Mouse (Mus musculus) liver (tissue): ENCODE measurements around the gene AW011738.
A peak's percentile ranks its signal among the peaks of the same experiment; 100 is the strongest.

Experiments
- DNase-seq: peaks from one replicate; pipeline ENCODE4 v3.0.0-alpha.2; 2020; ENCODE audit warnings: mixed read lengths

AW011738 gene

DNA sequence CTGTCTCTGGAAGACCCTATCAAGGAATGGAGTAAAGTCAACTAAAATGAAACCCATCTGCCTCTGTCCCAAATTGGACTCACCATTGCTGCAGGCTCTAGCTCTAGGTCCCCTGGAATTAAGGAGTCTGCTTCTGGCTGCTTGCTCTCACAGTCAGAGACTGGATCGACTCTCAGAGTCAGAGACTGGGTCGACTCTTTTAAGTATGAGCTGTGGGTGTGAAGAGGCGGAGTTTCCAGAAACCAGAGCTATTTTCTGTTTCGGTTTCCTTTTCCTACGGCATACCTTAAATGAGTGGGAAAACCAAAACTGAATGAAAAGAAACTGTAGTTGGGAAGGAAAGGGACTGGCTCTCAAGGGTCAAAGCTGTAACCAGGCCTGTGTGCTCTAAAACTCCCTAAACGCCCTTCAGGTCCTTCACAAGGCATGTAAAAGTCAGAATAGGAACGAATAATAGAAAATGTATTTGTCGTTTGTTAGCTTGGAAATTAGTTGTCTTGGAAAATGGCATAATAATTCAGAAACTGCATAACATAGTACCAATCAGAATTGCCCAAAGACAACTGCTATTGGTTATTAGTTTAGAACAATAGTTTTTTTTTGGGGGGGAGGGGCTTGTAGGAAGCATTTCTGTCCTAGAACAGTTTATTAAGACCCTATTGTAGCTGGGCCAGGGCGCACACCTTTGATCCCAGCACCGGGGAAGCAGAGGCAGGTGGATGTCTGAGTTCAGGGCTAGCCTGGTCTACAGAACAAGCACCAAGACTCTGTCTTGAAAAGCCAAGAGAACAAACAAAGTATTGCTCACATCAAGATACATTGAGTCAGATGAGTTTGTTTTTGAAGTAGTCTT lies 2.3 kb upstream of the AW011738 start, which contains the start of gene Isg15:
Isg15 (minus strand) TSS at position 196 of the 853 bp plus-strand sequence.
- DNase-seq, result no peak

DNA sequence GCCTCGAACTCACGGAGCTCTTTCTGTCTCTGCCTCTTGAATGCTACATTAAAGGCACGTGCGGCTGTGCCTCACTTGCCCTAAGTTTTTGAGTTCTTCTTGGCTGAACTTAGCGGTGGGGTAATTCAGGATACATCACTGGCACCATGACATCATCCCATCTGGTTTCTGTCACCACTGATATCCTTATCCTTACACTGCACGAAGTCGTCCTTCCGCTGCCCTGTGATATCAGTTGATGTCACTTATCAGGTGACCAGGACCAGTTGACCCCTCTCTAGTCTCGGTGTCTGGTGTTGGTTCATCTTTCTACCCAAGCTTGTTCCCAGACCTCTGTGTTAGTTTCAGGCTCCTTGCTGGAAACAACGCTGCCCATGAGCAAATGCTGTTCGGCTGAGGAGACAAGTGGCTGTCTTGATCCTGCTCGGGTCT lies 626 bp upstream of the AW011738 start:
- DNase-seq, result peak; percentile 73

DNA sequence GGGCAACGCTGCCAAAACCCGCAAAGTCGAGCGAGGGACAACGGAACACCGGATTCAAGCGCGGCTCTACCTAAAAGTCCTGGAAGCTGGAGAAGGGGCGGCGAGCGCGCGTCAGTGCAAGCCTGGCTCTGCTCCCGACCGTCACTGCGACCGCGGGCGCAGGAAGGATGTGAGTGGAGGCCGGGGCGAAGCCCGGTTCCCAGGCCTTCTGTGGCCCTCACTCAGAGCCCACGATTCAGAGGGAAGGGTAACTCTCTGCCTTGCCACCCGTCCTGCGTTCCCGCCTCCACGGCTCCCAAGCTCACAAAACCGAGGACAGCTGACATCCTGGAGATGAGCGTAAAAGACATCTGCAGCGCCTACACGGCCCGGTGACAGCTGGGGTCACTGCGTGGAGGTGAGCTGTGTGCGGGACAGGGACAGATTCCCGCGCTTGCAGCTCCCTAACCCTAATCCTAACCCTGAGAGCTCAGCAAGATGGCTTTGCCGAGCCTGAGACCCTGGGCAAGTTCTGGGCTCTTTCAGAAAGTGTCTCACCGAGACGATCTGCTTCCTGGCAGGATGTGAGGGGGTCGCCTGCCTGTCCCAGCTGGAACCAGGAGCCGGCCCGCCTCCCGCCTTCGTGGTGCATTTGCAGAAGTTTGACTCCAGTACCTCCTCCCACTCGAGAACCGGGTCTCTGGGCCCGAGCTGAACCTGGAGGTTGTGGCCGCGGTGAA lies 468 bp downstream of the AW011738 start:
- no peak for DNase-seq

DNA sequence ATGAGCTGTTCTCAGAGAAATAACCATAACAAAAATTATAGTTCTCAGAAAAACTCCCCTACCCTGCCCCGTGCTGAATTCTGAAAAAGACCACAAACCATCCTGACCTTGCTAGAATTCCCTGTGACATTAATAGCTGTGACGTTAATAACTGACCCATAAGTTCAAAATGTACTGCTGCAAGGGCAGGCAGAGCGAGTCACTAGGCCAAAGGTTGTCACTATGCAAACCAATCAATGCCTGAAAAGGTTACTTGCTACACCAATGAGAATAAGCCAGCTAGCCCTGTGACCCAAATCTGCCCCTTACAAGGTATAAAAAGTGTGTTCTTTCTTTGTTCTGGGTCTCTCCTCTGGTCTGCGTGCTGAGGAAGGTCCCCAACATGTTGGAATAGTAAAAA lies 5.8 kb downstream of the AW011738 start:
- no peak for DNase-seq

DNA sequence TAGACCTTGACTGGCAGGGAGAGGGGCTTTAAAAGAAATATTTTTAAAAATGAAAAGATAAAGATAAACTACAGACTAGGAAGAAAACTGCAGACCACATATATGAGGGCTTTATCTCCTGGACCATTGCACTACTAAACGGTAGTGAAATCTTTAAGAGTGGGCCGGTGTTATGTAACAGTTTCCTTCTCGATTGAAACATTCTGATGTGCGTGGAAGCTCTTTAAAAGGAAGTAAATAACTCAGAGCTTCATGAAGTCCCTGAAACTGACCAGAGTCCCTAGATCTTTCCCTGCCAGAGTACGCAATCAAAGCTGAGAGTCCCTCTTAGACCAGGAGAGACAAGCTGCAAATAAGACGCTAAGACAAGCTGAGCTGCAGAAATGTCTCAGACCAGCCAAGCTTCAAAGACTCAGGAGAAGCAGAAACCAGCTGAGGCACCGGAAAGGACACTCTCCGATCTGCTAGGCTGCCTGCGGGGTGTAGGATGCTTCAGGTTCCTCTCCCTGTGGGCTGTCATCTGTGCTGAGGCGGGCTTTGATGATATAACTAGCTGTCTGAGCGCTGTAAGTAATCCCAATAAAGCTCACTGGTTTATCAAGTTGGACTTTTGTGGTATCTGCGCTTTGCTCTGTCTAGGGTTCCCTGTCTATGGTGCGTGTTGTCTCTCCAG lies 7.0 kb downstream of the AW011738 start:
- no peak for DNase-seq

DNA sequence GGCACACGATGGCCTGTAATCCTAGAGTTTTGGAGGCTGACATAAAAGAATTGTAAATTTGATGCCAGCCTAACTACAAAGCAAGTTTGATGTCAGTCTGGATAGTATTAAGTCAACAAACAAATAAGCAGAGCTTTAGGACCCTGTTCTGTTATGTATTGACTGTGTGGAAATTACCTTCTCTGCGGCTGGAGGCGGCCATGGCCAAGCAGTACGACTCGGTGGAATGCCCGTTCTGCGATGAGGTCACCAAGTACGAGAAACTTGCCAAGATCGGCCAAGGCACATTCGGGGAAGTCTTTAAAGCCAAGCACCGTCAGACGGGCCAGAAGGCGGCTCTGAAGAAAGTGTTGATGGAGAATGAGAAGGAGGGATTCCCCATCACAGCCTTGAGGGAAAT lies 10.0 kb downstream of the AW011738 start:
- no peak for DNase-seq

DNA sequence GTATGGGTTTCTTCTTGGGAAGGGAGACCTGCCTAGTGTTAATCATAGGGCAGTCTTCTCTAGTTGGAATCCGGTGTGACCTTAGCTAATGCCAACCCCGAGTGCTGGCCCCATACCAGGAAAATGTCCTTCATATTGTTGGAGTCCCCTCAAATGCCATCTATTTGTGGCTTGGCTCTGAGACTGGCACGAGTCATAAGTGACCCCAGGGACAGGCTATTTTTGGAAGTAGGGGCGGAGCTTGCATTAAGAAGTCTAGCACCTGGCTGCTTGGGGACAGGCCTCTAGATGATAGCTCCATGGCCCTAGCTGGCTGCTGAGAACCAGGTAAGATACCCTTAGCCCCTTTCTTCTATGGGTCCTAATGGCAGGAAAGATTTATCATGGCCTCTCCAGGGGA lies 12.5 kb downstream of the AW011738 start, which contains the start of gene Perm1:
Perm1 (plus strand) TSS at position 220 of the 400 bp plus-strand sequence.
- DNase-seq, result no peak

DNA sequence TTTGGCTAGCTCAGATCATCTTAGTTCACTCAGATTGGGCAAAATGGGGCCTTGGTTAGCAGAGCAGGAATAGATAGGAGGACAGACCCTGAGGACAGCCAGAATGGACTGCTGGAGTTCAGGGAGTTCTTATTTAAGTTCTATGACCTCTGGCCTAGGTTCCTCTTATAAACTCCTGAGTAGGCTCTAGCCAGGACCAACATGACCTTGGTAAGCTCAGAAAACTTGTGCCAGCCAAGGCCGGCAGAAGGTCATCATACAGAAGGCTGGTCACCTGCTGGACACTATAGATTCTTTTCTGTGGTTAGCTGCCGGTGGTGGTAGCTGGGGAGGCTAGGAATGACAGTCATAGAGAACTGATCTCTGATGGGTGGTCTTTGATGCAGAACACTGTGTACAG lies 13.1 kb downstream of the AW011738 start:
- no peak for DNase-seq

DNA sequence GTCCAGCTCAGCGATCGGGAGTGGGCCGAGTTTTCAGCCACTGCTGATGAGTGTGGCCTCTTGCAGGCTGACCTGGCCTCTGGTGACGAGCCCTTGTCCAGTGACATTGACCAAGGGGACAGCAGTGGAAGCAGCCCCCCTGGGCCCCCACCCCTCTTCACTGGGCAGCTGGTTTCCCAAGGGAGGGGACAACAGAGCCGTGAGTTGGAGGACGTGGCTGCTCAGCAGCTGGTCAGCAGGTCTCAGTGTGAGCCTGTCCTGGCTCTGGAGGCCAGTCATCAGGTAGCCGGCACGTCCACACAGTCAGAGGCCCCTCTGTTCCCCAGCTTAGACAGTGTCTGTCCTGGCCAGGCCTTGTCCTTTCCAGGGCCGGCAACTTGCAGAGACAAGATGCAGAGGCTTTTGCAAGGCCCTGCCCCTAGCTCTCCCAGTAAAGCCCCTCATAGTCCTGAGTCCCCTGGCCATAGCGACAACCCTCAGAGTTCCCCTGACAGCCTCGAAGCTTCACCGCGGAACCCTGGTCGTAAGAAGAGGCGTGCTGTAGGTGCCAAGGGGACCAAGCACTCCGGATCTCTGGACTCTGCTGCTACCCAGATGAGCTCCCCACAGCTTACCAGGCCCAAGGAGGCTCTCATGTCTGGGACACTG lies 14.0 kb downstream of the AW011738 start:
- DNase-seq, result no peak

DNA sequence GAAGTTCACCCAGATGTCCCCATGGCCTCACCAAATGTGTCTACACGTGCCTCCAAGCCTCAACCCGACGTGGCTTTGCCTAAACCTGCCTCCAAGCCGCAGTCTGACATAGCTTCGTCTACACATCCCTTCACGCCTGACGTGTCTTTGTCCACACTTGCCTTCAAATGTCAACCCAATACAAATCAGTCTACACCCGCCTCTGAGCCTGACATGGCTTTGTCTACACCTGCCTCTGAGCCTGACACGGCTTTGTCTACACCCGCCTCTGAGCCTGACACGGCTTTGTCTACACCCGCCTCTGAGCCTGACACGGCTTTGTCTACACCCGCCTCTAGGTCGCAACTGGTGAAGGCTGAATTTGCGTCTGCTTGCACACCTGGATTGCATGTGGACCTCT lies 14.7 kb downstream of the AW011738 start:
- DNase-seq, result no peak

DNA sequence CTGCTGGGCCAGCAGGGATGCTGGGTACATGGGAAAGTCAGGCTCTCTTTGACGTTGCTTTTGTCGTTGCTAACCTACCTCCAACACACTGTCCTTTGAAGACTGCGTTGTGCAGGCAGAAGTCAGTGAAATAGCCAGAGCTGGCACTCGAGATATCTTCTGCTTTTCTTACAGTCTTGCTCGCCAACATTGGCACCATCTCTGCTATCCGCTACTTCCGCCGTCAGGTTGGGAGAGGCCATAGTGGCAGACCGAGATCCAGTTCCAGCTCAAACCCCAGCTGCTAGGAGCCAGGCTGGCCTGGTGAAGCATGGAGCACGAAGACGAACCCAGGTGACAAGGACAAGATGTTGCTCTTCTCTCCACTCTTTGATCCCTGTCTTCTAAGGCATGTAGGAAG lies 16.8 kb downstream of the AW011738 start:
- no peak for DNase-seq

DNA sequence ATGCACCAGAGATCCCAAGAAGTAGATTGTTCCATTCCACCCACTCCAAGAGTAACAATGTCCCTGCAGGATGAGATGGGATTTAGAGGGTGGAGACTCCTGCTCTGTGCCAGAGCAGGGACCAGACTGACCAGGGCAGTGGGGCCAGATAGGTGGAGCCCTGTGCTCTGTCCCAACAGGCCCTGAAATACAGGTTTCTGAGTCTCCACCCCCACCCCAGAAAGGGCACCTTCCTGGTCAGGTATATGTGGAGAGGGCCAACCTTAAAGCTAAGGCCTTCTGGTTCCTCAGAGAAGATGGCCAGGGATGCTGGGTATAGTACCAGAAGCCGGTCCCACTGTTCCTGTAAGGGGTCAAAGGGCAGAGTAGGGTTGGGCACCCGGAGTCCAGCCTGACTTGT lies 21.2 kb downstream of the AW011738 start:
- no peak for DNase-seq

DNA sequence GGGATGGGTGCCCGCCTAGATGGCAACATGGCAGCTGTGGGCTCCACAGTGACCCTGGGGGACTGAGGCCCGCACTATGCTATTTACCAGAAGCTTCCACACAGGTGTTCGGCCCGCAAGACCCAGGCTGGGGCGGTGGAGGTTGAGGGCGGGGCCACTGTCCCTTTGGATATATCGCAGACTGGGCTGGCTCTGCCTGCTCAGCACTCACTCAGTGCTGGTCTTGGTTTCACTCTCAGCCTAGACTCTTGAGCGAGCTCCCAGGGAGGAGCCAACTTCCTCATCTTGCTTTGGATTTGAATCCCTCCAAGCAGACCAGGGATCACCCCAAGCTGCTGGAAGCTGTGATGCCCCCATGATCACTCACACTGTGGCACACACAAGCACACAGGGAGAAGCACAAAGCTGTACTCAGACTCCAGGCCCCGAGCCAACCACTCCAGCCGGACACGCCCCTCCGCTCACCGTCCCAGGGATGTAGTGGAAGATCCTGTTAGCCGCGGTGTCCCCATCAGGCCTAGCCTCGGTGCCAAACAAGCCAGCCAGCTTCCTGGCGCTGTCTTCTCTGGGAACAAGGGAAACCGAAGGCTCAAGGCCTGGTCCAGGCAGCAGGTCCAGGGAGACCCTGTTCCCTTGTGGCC lies 24.8 kb downstream of the AW011738 start:
- no peak for DNase-seq

DNA sequence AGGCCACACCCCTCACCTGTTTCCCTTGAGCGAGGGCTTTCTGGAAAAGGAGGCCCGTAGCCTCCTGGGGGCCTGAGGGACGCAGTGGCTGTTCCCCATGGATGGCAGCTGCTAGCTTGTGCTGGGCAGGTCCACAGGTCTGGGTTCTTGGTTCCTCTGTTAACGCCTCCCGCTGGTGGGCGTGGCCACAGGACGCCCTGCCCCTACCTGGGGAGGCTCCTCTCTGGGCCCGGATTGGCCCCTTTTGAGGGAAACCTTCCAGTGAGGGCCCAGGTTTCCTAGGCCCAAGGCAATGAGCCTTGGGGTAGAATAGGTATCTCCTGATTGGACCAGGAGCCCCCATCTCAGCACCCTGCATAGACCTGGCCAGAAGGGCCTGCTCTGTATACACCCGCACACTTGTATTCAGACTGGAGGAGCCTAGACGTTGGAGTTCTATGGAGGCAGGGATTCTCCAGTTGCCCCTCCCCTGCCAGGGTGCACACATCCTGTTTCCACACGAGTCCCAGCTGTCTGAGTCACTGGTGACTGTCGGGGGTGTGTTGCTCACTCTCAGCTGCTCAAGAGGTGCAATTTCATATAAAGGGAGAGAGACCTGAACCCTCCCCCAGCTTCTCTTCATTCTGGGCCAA lies 25.4 kb downstream of the AW011738 start:
- DNase-seq, result peak; percentile 62

DNA sequence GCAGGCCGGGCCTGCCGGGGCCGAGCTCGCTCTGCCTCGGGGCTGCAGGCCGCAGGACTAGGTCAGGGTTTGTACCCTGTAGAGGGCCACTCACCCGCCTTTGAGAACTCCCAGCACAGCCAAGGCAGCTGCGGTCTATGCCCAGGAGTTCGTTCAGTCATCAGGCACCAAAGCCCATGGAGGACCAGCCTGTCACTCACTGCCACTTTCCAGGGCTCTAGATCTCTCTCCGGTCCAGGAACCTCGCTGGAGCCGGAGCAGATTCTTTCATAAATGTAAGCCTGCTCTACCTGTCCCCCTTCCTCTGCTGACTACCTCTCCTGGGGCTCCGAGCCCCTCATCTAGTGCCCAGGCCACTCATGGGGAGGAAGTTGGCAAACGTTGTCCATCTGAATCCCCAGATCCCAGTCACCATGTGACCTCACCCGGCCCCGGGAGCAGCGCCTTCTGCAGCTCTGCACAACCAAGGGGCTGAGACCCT lies 31.0 kb downstream of the AW011738 start:
- no peak for DNase-seq

DNA sequence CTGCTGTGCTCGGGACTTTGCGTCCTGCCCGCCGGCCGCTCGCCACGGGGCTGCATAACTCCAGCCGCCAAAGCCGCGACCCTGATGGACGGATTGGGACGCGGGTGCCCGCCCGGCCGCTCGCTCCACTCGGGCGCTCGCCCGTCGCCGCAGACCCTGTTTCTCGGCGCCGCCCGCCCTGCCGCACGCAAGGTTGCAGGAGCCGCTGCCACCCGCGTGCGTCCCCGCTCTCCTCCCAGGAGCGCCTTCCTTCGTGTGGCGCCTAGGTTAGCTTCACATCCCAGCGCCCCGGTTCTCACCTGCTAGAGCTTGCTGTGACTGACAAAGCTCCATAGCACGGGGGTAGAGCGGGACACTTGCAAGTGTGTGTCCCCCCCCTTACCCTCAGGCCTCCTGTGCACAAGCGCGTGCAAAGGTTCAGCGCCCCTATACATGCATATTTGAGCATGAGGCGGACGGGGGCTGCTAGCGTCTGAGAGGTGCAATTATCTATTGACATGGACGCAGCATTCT lies 31.7 kb downstream of the AW011738 start, which contains the start of gene Plekhn1:
Plekhn1 (minus strand) TSS at position 157 of the 513 bp plus-strand sequence.
- peak; percentile 77 for DNase-seq

DNA sequence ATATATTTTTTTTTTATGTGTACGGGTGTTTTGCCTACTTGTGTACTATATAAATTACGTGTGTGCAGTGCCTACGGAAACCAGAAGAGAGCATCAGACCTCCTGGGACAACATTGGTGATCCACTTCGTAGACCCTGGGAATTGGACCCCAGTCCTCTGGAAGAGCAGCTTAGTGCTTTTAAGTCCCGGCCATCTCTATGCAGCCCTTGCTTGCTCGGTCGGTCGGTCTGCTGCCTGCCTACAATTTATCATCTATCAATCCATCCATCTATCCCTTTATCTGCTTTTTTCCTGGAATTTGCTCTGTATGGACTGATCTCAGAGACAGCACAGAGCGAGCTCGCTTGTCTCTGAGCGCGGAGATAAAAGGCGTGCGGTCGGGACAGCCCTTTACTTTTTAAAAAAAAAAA lies 32.3 kb downstream of the AW011738 start:
- peak; percentile 43 for DNase-seq

DNA sequence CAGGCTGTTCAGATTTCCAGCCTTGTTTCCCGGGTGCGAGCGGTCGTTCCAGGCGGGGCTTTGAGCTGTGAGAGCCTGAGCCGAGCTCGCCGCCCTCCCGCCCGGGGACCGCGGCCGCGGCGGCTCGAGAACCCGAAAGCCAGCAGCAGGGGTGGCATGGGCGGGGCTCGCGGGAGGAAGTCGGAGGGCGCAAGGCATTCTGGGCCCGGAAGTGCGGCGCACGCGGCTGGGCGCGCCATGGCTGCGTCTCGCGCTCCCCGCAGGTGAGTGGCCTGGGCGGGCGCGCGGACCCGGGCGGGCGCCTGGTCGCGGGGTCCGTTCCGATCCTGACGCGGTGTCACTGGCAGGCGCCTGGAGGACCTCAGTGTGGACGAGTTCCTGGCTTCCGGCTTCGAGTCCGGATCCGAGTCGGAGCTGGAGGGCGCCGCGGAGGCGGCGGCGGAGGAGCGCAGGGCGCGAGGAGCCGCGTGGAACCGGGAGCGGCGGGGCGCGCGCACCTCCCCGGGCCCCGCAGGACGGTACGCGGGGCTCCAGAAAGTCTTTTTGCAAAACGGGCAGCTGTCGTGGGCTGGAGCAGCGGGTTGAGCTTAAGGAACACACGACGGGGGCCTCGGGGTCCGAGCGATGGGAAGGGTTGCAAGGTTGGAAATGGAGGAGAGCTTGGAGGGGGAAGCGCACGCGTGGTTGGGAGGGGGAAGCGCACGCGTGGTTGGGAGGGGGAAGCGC lies 32.9 kb downstream of the AW011738 start, which contains the start of gene Noc2l:
Noc2l (plus strand) TSS at position 203 of the 726 bp plus-strand sequence.
- peak; percentile 95 for DNase-seq

DNA sequence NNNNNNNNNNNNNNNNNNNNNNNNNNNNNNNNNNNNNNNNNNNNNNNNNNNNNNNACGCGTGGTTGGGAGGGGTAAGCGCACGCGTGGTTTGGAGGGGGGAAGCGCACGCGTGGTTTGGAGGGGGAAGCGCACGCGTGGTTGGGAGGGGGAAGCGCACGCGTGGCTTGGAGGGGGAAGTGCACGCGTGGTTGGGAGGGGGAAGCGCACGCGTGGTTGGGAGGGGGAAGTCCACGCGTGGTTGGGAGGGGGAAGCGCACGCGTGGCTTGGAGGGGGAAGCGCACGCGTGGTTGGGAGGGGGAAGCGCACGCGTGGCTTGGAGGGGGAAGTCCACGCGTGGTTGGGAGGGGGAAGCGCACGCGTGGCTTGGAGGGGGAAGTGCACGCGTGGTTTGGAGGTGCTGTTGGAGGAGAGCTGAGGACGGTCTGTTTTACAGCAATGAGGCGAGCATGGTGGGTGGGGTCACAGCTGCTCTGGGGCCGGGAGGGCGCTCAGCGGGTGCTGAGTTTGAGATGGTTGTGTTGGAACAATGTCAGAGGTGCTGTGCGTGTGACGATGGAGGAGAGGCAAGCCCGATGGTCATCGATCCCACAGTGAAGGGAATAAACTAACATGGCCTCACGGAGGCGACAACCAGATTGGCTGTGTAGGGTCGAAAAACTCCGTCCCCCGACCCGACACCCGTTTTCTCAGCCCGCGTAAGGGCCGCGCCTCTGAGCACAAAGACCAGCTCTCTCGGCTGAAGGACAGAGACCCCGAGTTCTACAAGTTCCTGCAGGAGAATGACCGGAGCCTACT lies 33.7 kb downstream of the AW011738 start:
- DNase-seq, result peak; percentile 66

DNA sequence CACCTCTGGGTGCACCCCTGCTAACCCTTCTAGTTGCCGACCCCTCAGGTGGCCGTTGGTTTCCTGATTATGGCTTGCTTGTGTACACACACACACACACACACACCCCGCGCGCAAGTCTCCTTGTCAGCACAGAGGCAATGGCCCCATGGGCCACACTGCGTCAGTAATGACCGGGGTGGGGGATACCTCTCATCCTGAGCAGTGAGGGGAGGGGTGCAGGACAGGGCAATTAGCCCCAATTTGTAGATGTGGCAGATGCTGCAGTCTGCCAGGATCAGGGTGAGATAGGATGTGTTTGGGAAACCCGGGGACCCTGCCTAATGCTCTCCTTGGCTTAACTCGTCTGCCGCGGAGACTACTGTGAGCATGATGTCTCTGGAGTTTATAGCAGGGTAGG lies 46.5 kb downstream of the AW011738 start:
- DNase-seq, result no peak
